Mouse (Mus musculus): ENCODE results near the gene Tas2r137. TPM values are rescaled to one million over a fixed set of nuclear protein-coding genes. Genes with fewer than 3 reads are reported as not detected.

The Tas2r137 gene
- polyA plus RNA-seq, 1 experiment = not detected

DNA sequence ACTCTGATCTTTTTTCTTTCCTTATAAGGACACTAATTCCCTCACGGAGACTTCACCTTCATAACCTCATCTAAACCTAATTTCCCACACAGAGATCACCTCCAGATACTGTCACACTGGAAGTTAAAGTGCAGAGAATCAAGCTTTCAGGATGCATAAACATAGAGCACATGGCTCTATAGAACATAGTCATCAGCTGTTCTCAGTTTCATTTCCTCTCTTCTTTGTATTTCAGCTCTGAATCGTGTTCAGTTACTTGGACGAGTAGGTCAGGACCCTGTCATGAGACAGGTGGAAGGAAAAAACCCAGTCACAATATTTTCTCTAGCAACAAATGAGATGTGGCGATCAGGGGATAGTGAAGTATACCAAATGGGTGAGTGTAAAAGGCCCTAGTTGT is 14.9 kb upstream of the Tas2r137 start:
- no peak overlapping the region for H3K4me3 ChIP-seq (replicated peaks)
- peaks cover 13% of the 10 kb centered on the region for H3K4me1 ChIP-seq (ENCODE audit: control insufficient read depth)
- H3K27me3 ChIP-seq (ENCODE audit: control insufficient read depth) = no peaks in the 10 kb centered on the region
- peaks cover 58% of the 10 kb centered on the region for H3K36me3 ChIP-seq (ENCODE audit: control insufficient read depth)
- no peaks in the 10 kb centered on the region for H3K9me3 ChIP-seq (ENCODE audit: control insufficient read depth, low read length)
- TF ChIP-seq TAL1 (IDR thresholded peaks at IDR 0.05; ENCODE audit: low read length) (no peak), GATA1 (IDR thresholded peaks at IDR 0.05; ENCODE audit: low read length) (no peak)

GRCm38 (mm10) chr6:40479705-40480104 is 11.3 kb upstream of the Tas2r137 start:
- Histone ChIP-seq H3K4me3 (replicated peaks) (no peak overlapping the region), H3K27me3 (ENCODE audit: control insufficient read depth) (no peaks in the 10 kb centered on the region), H3K36me3 (ENCODE audit: control insufficient read depth) (peaks cover 70% of the 10 kb centered on the region), H3K9me3 (ENCODE audit: control insufficient read depth, low read length) (no peaks in the 10 kb centered on the region), H3K4me1 (ENCODE audit: control insufficient read depth) (no peaks in the 10 kb centered on the region)
- no peak for TF ChIP-seq TAL1 (IDR thresholded peaks at IDR 0.05; ENCODE audit: low read length)
- TF ChIP-seq GATA1 (IDR thresholded peaks at IDR 0.05; ENCODE audit: low read length) = no peak

DNA sequence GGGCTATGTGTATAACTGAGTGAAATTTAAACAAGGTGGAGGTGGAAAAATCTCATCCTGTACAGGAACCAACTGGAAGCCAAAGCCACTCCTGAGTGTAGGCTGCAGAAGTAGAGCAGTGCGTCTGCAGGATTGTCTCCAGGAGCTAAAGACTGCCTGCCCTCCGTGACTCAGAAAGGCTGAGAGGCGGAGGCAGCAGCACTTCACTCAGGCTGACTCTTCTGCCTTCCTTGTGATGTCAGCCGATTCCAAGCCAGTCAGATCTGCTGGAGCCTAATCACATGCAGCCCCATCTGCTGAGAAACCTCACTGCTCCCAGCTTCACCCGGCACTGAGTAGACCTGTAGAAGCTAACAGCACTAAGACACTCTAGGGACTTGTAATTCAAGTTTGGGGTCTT is 8.7 kb upstream of the Tas2r137 start:
- Histone ChIP-seq H3K4me1 (ENCODE audit: control insufficient read depth) (no peaks in the 10 kb centered on the region), H3K9me3 (ENCODE audit: control insufficient read depth, low read length) (no peaks in the 10 kb centered on the region), H3K36me3 (ENCODE audit: control insufficient read depth) (peaks cover 52% of the 10 kb centered on the region), H3K4me3 (replicated peaks) (no peak overlapping the region), H3K27me3 (ENCODE audit: control insufficient read depth) (no peaks in the 10 kb centered on the region)
- TF ChIP-seq TAL1 (IDR thresholded peaks at IDR 0.05; ENCODE audit: low read length) (no peak), GATA1 (IDR thresholded peaks at IDR 0.05; ENCODE audit: low read length) (no peak)

- no peaks in the 10 kb centered on the region for H3K4me1 ChIP-seq (ENCODE audit: control insufficient read depth)
- no peak within 1 kb of the TSS for H3K4me3 ChIP-seq (replicated peaks)
- no peaks in the 10 kb centered on the region for H3K36me3 ChIP-seq (ENCODE audit: control insufficient read depth)
- TF ChIP-seq TAL1 (IDR thresholded peaks at IDR 0.05; ENCODE audit: low read length) (no peak), GATA1 (IDR thresholded peaks at IDR 0.05; ENCODE audit: low read length) (no peak)
- H3K27me3 ChIP-seq (ENCODE audit: control insufficient read depth) = no peaks in the 10 kb centered on the region
- no peaks in the 10 kb centered on the region for H3K9me3 ChIP-seq (ENCODE audit: control insufficient read depth, low read length)
Observed at GRCm38 (mm10) chr6:40493229-40493628, 2.2 kb downstream of the Tas2r137 start, which contains the start of gene Tas2r108. Tas2r108 (plus strand) TSS chr6:40493529.

DNA sequence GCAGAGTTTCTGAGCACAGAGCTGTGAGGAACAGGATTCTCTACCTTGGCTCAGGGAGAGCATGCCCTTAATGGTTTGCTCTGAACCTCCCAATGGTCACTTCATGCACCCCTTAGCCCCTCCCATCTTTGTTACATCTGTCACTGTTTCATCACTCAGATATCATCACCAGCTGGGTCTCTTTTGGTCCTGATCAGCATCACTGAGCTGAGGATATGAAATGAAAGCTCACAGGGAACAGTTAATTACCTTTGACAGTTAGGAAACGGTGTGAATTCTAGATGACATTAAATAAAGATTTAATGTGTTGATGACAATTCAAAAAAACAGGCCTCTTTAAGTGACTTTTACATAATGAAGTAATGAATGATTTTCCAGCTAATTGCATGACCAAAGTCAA is 28.4 kb downstream of the Tas2r137 start, which contains the start of gene Prss37:
TSS of gene Prss37 (minus strand) at position 101 of the 400 bp plus-strand sequence.
- TF ChIP-seq GATA1 (IDR thresholded peaks at IDR 0.05; ENCODE audit: low read length) = no peak
- TF ChIP-seq TAL1 (IDR thresholded peaks at IDR 0.05; ENCODE audit: low read length) = no peak
- Histone ChIP-seq H3K36me3 (ENCODE audit: control insufficient read depth) (no peaks in the 10 kb centered on the region), H3K9me3 (ENCODE audit: control insufficient read depth, low read length) (no peaks in the 10 kb centered on the region)

More for the DNA sequence above, 28.4 kb downstream of the Tas2r137 start, which contains the start of gene Prss37:
- Histone ChIP-seq H3K27me3 (ENCODE audit: control insufficient read depth) (no peaks in the 10 kb centered on the region), H3K4me3 (replicated peaks) (no peak within 1 kb of the TSS), H3K4me1 (ENCODE audit: control insufficient read depth) (no peaks in the 10 kb centered on the region)

Other genes starting within 250 kb of the Tas2r137 start
- gene Agk, start 166.1 kb upstream of the Tas2r137 start, polyA plus RNA-seq (2012) = 0.09 and 0.16 TPM in 2 replicates
- gene E330009J07Rik, start 55.1 kb upstream of the Tas2r137 start, polyA plus RNA-seq (2012) = not detected in 2 replicates
- not detected in 2 replicates for gene Wee2, start 52.1 kb upstream of the Tas2r137 start, polyA plus RNA-seq (2012)
- 0.52 and 0.59 TPM in 2 replicates for gene Ssbp1, start 19.9 kb upstream of the Tas2r137 start, polyA plus RNA-seq (2012)
- gene Tas2r108, start 2.3 kb downstream of the Tas2r137 start, polyA plus RNA-seq (2012) = not detected in 2 replicates
- gene Prss37, start 28.3 kb downstream of the Tas2r137 start, polyA plus RNA-seq (2012) = not detected in 2 replicates
- gene Olfr461, start 63.8 kb downstream of the Tas2r137 start, polyA plus RNA-seq (2012) = not detected in 2 replicates
- not detected in 2 replicates for gene Olfr460, start 78.3 kb downstream of the Tas2r137 start, polyA plus RNA-seq (2012)
- gene Clec5a, start 94.6 kb downstream of the Tas2r137 start, polyA plus RNA-seq (2012) = not detected in 2 replicates
- not detected in 2 replicates for gene Tas2r138, start 122.1 kb downstream of the Tas2r137 start, polyA plus RNA-seq (2012)
- 0.10 TPM in 1 of 2 replicates, not detected in the other for gene Mgam, start 137.6 kb downstream of the Tas2r137 start, polyA plus RNA-seq (2012)